Mouse (Mus musculus) kidney, postnatal 0 days (tissue): ENCODE data around the gene Grap2. TPM values are rescaled to one million over a fixed set of nuclear protein-coding genes. Genes with fewer than 3 reads are reported as not detected.

Experiments used
- ATAC-seq: fragments of 200-750 bp; cut with Nextera tagmentation; replicated peaks from 2 replicates; pipeline ENCODE4 v1.8.0; 2017; ENCODE audit warnings: low read depth, moderate number of reproducible peaks, moderate TSS enrichment, moderate library complexity; ENCODE audit not compliant: low FRiP score
- DNase-seq: peaks from one replicate; pipeline ENCODE4 v3.0.0-alpha.2; 2016; ENCODE audit warnings: low spot score
- H3K27ac ChIP-seq: fragments of 300-500 bp; sonication (generic); 2 replicates; pipeline ENCODE4 v1.5.1; 2014; ENCODE audit warnings: mild to moderate bottlenecking
- H3K27me3 ChIP-seq: fragments of 300-500 bp; sonication (generic); 2 replicates; pipeline ENCODE4 v1.6.1; 2014; ENCODE audit warnings: low read length, mixed read lengths; ENCODE audit not compliant: insufficient read depth
- H3K36me3 ChIP-seq: fragments of 300-500 bp; sonication (generic); 2 replicates; pipeline ENCODE4 v1.6.1; 2014; ENCODE audit warnings: low read length, mixed read lengths; ENCODE audit not compliant: insufficient read depth
- H3K4me1 ChIP-seq: fragments of 300-500 bp; sonication (generic); replicated peaks from 2 replicates; pipeline ENCODE4 v1.6.1; 2014; ENCODE audit warnings: antibody characterized with exemption, low read length, mixed read lengths; ENCODE audit not compliant: insufficient read depth
- H3K4me2 ChIP-seq: fragments of 300-500 bp; sonication (generic); 2 replicates; pipeline ENCODE4 v1.6.1; 2014; ENCODE audit warnings: mild to moderate bottlenecking, low read length, moderate library complexity, mixed read lengths
- H3K4me3 ChIP-seq: fragments of 300-500 bp; sonication (generic); replicated peaks from 2 replicates; pipeline ENCODE4 v1.5.1; 2014; ENCODE audit warnings: low read depth, low read length
- H3K9ac ChIP-seq: fragments of 300-500 bp; sonication (generic); 2 replicates; pipeline ENCODE4 v1.6.1; 2014; ENCODE audit warnings: low read depth, low read length
- H3K9me3 ChIP-seq: fragments of 300-500 bp; sonication (generic); replicated peaks from 2 replicates; pipeline ENCODE4 v1.6.1; 2016; ENCODE audit warnings: low read length, inconsistent platforms, mixed read lengths
- CTCF ChIP-seq: IDR thresholded peaks from 2 replicates; pipeline ENCODE4 v1.5.1; 2016; ENCODE audit warnings: antibody characterized with exemption, low read depth, mild to moderate bottlenecking, moderate library complexity
- WGBS: fragments of 180-500 bp; shearing (Covaris S2); extraction: QIAGEN DNeasy Blood & Tissue Kit; methylation state at CpG from one replicate; pipeline ENCODE4 v1.1.7; 2014; 5-methylcytosine and 5-hydroxymethylcytosine counted together
- polyA plus RNA-seq: library from polyadenylated mRNA; unstranded; fragments of >200 nt; fragmentation: Nextera tagmentation; extraction: Ambion mirVana; gene quantifications from 2 replicates; pipeline ENCODE4 v1.2.1, GENCODE M21; 2015

The Grap2 gene
- polyA plus RNA-seq, 1 experiment from 2014 or later: 0.09 TPM

DNA sequence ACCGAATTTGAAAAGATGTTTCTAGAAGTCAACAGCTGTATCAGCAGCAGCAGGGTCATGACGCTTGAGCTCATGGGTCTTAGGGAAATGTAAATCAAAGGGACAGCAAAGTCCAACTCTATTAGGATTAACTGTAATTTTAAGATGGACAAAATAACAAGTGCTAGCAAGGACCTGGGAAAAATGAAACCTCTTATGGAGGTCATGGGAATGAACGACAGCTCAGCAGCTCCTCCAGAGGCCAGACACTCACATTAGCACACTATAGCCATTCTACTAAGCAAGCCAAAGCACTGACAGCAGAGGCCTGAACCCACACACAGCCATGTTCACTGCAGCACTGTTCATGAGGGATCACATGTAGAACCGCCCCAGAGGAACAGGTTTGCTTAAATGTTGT is 14.6 kb upstream of the Grap2 start:
- no peaks in the 10 kb centered on the region for H3K9me3 ChIP-seq
- H3K9ac ChIP-seq: no peak overlapping the region
- TF ChIP-seq CTCF: peak; percentile 49
- no peaks in the 10 kb centered on the region for H3K27me3 ChIP-seq
- WGBS: 68% methylated on average over 4 of the region's 4 CpGs
- H3K4me3 ChIP-seq: no peak overlapping the region
- H3K27ac ChIP-seq: no peak overlapping the region
- H3K4me1 ChIP-seq: no peaks in the 10 kb centered on the region
- DNase-seq (peak; percentile 52), ATAC-seq (no peak)
- H3K4me2 ChIP-seq: no peak overlapping the region
- H3K36me3 ChIP-seq: no peaks in the 10 kb centered on the region

DNA sequence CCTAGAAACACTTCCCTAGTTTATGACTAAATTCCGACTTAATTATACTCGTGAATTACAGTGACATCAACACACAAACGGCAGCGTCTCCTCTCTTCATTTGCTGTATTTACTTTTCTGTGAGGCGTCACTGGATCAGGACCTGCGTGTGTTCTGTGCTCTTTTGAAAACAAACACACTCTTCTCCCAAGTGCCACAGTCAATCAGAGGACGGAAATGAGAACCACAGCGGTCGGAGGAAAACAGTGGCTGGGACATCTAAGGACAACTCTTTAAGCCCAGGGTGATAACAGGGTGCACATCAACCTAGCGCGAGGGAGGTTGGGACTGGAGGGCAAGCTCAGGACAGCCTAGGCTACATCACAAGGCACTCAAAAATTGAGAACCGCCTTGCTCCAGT is 12.9 kb upstream of the Grap2 start:
- no peak overlapping the region for H3K4me2 ChIP-seq
- DNase-seq (peak; percentile 52), ATAC-seq (no peak)
- no peak overlapping the region for H3K9ac ChIP-seq
- no peak for TF ChIP-seq CTCF
- H3K27me3 ChIP-seq: no peaks in the 10 kb centered on the region
- no peak overlapping the region for H3K27ac ChIP-seq
- no peaks in the 10 kb centered on the region for H3K36me3 ChIP-seq
- 19% methylated on average over 12 of the region's 12 CpGs for WGBS
- no peak overlapping the region for H3K4me3 ChIP-seq
- H3K4me1 ChIP-seq: no peaks in the 10 kb centered on the region
- H3K9me3 ChIP-seq: no peaks in the 10 kb centered on the region

DNA sequence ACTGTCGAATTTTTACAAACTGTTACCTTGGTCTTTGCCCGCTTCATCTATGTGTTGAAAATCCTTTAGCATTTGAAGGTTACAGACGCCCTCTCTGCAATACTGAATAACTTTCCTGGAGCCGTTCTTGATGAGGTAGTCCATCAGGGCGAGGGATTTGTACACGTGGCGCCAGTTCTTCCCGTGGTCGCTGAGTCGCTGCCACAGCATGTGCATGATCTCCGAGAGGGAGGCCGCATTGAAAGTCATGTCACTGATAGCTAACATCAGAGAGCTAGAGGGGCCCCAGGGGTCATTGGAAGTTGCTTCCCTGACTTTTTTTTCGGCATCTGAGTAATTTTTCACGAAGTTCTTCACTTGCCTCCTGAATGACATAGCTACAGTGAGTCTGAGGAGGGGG is 12.4 kb upstream of the Grap2 start:
- TF ChIP-seq CTCF: no peak
- DNase-seq (no peak), ATAC-seq (no peak)
- no peak overlapping the region for H3K4me2 ChIP-seq
- H3K9ac ChIP-seq: no peak overlapping the region
- no peaks in the 10 kb centered on the region for H3K9me3 ChIP-seq
- WGBS: 44% methylated on average over 14 of the region's 14 CpGs
- H3K4me1 ChIP-seq: no peaks in the 10 kb centered on the region
- H3K27me3 ChIP-seq: no peaks in the 10 kb centered on the region
- no peaks in the 10 kb centered on the region for H3K36me3 ChIP-seq
- H3K4me3 ChIP-seq: no peak overlapping the region
- no peak overlapping the region for H3K27ac ChIP-seq

DNA sequence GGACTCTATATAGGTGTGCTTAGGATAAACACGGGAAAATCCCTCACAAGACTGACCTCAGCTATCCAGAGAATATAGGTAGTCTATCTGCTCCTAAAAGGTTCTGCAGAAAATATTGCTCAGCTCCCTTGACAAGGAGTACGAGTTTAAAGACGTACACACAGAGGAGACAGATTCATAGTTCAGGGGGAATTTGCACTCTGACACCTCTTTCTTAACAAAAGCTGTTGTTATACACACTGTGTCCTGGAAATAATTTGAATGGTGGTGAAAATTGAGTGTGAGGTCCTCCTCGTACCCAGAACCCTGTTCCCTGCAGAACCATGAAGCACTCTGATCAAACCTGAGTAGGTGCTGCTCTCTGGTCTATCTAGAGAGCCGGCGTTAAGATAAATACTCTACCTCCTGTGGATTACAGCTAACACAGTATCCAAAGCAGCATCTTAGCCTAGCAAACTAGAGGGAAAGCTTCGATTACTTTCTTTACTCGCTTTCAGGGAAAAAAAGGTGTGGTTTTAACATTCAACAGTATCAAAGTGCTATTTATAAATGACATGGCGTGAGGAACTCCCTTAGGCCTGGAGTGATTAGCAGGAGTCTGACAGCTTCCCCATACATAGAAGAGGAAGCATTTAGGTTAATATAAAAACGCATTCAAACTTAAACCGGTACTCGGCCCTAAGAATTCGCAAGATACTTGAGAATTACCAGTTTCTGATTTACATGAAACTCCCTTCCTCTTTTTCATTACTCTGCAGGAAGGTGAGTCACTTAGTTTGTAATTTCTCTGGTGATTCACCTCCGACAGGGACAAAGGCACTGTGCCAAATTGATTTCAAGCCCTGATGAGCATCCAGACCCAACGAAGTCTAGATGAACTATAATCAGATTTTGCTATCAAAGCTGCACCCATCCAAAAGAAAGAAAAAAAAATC is 11.5 kb upstream of the Grap2 start:
- WGBS: 52% methylated on average over 15 of the region's 15 CpGs
- Histone ChIP-seq H3K4me2 (no peak overlapping the region), H3K9me3 (no peaks in the 10 kb centered on the region), H3K27me3 (no peaks in the 10 kb centered on the region), H3K27ac (no peak overlapping the region), H3K4me3 (no peak overlapping the region), H3K9ac (no peak overlapping the region), H3K4me1 (no peaks in the 10 kb centered on the region), H3K36me3 (no peaks in the 10 kb centered on the region)
- TF ChIP-seq CTCF: no peak
- DNase-seq (peak; percentile 19), ATAC-seq (no peak)

DNA sequence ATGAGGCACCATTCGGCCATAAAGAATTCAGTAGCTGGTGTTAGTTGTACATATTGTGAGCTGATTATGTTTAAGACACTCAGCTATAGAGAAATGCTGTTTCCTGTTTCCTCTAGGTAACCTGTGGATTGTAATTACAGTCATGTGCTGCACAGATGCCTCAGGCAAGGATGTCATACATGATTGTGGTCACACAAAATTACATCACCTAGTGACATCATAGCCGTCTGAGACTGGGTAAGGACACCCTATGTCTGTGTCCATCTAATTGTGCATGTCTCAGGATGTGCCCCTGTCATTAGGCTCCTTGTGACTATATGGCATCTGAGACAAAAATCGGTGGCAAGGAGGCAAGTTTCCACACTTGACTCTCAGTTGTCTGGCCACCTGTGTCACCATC is 9.9 kb upstream of the Grap2 start:
- DNase-seq: no peak
- Histone ChIP-seq H3K27ac (no peak overlapping the region), H3K27me3 (no peaks in the 10 kb centered on the region), H3K9ac (no peak overlapping the region), H3K4me2 (no peak overlapping the region), H3K4me3 (no peak overlapping the region), H3K4me1 (no peaks in the 10 kb centered on the region), H3K9me3 (no peaks in the 10 kb centered on the region), H3K36me3 (no peaks in the 10 kb centered on the region)
- ATAC-seq: no peak
- WGBS: 80% methylated on average over 3 of the region's 3 CpGs
- TF ChIP-seq CTCF: no peak

DNA sequence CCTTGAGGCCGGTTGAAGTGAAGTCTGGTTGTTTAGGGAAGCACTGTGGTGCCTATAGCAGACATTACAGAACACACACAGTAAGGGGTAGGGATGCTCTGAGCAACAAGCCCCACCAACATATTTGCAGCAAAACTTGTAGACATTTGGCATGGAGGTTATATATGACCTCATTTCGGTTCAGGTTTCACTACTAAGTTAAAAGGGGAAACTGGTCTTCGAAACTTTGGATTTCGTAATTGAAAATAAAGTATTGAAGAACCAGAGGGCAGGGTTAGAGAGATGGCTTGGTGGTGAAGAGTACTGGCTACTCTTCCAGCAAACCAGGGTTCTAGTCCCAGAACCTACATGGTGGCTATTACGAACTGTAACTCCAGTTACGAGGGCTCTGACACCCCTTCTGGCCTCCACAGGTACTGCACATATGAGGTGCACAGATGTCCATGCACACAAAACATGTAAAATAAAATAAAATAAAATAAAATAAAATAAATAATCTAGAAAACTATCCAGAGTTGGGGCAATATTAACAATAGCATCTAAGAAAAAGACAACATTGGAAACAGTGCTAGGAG is 8.7 kb upstream of the Grap2 start:
- ATAC-seq: no peak
- H3K27me3 ChIP-seq: no peaks in the 10 kb centered on the region

More for the DNA sequence above, 8.7 kb upstream of the Grap2 start:
- Histone ChIP-seq H3K4me2 (no peak overlapping the region), H3K9ac (no peak overlapping the region), H3K9me3 (no peaks in the 10 kb centered on the region), H3K4me3 (no peak overlapping the region), H3K4me1 (no peaks in the 10 kb centered on the region), H3K36me3 (no peaks in the 10 kb centered on the region), H3K27ac (no peak overlapping the region)
- DNase-seq: no peak
- TF ChIP-seq CTCF: peak; percentile 46; the same call in 1 of the 2 replicates
- 87% methylated on average over 6 of the region's 6 CpGs for WGBS
